Mouse (Mus musculus) midbrain, embryonic 14.5 days (tissue): Measurements from ENCODE around the gene Scarf1. TPM values are rescaled to one million over a fixed set of nuclear protein-coding genes. Genes with fewer than 3 reads are reported as not detected.

Experiments
- ATAC-seq: fragments of 200-750 bp; cut with Nextera tagmentation; 2 replicates; pipeline ENCODE4 v1.8.0; 2017; ENCODE audit warnings: moderate number of reproducible peaks, moderate library complexity; ENCODE audit not compliant: low FRiP score, low TSS enrichment
- DNase-seq: peaks from one replicate; pipeline ENCODE4 v3.0.0-alpha.2; 2015
- H3K27ac ChIP-seq: fragments of 300-500 bp; sonication (generic); replicated peaks from 2 replicates; pipeline ENCODE4 v1.5.1; 2014; ENCODE audit warnings: mild to moderate bottlenecking, low read depth, low read length, moderate library complexity
- H3K27me3 ChIP-seq: fragments of 300-500 bp; sonication (generic); 2 replicates; pipeline ENCODE4 v1.6.1; 2014; ENCODE audit warnings: low read length, control low read depth, mixed read lengths; ENCODE audit not compliant: control insufficient read depth, insufficient read depth
- H3K36me3 ChIP-seq: fragments of 300-500 bp; sonication (generic); 2 replicates; pipeline ENCODE4 v1.6.1; 2014; ENCODE audit warnings: low read length, control low read depth; ENCODE audit not compliant: control insufficient read depth, insufficient read depth
- H3K4me1 ChIP-seq: fragments of 300-500 bp; sonication (generic); 2 replicates; pipeline ENCODE4 v1.6.1; 2014; ENCODE audit warnings: mild to moderate bottlenecking, antibody characterized with exemption, low read length, control low read depth; ENCODE audit not compliant: control insufficient read depth, insufficient read depth
- H3K4me2 ChIP-seq: fragments of 300-500 bp; sonication (generic); 2 replicates; pipeline ENCODE4 v1.6.1; 2014; ENCODE audit warnings: mild to moderate bottlenecking, low read length, moderate library complexity
- H3K4me3 ChIP-seq: fragments of 300-500 bp; sonication (generic); replicated peaks from 2 replicates; pipeline ENCODE4 v1.5.1; 2014; ENCODE audit warnings: low read depth, low read length
- H3K9ac ChIP-seq: fragments of 300-500 bp; sonication (generic); replicated peaks from 2 replicates; pipeline ENCODE4 v1.6.1; 2014; ENCODE audit warnings: mild to moderate bottlenecking, low read length, moderate library complexity
- H3K9me3 ChIP-seq: fragments of 300-500 bp; sonication (generic); 2 replicates; pipeline ENCODE4 v1.6.1; 2016; ENCODE audit warnings: low read length, control low read depth, mixed read lengths; ENCODE audit not compliant: control insufficient read depth
- WGBS: fragments of 180-500 bp; shearing (Covaris S2); extraction: QIAGEN DNeasy Blood & Tissue Kit; methylation state at CpG from one replicate; pipeline ENCODE4 v1.1.7; 2014; 5-methylcytosine and 5-hydroxymethylcytosine counted together
- polyA plus RNA-seq: library from polyadenylated mRNA; unstranded; fragments of >200 nt; fragmentation: Nextera tagmentation; extraction: Ambion mirVana; gene quantifications from 2 replicates; pipeline ENCODE4 v1.2.1, GENCODE M21; 2014

Gene Scarf1
- polyA plus RNA-seq, 1 experiment from 2014 or later: 3.6 TPM

GRCm38 (mm10) chr11:75561410-75561791 is 48.1 kb downstream of the Scarf1 start:
- no peaks in the 10 kb centered on the region for H3K9me3 ChIP-seq
- H3K27ac ChIP-seq: no peak overlapping the region; the same call in 1 of the 2 replicates
- no peak overlapping the region for H3K4me2 ChIP-seq
- no peak for DNase-seq
- no peak overlapping the region for H3K4me3 ChIP-seq
- peaks cover 47% of the 10 kb centered on the region for H3K36me3 ChIP-seq
- no peak for ATAC-seq
- H3K4me1 ChIP-seq: no peaks in the 10 kb centered on the region
- no peaks in the 10 kb centered on the region for H3K27me3 ChIP-seq
- 87% methylated on average over 5 of the region's 5 CpGs for WGBS
- H3K9ac ChIP-seq: no peak overlapping the region

GRCm38 (mm10) chr11:75562840-75563239 is 49.5 kb downstream of the Scarf1 start:
- whole genome bisulfite sequencing: 82% methylated on average over 8 of the region's 8 CpGs
- DNase-seq: no peak

GRCm38 (mm10) chr11:75563851-75564548 is 50.7 kb downstream of the Scarf1 start:
- H3K4me2 ChIP-seq: no peak overlapping the region
- no peak overlapping the region for H3K27ac ChIP-seq
- H3K4me3 ChIP-seq: no peak overlapping the region
- no peaks in the 10 kb centered on the region for H3K27me3 ChIP-seq
- H3K4me1 ChIP-seq: no peaks in the 10 kb centered on the region
- WGBS: 72% methylated on average over 18 of the region's 18 CpGs
- no peak for ATAC-seq
- H3K36me3 ChIP-seq: peaks cover 64% of the 10 kb centered on the region
- H3K9ac ChIP-seq: no peak overlapping the region
- no peaks in the 10 kb centered on the region for H3K9me3 ChIP-seq
- DNase-seq: no peak

More at GRCm38 (mm10) chr11:75562840-75563239, 49.5 kb downstream of the Scarf1 start:
- Histone ChIP-seq H3K9ac (no peak overlapping the region), H3K4me2 (no peak overlapping the region), H3K36me3 (peaks cover 55% of the 10 kb centered on the region), H3K27ac (no peak overlapping the region), H3K27me3 (no peaks in the 10 kb centered on the region), H3K4me1 (no peaks in the 10 kb centered on the region), H3K9me3 (no peaks in the 10 kb centered on the region), H3K4me3 (no peak overlapping the region)
- ATAC-seq: no peak

GRCm38 (mm10) chr11:75565849-75566248 is 52.5 kb downstream of the Scarf1 start:
- Histone ChIP-seq H3K4me1 (no peaks in the 10 kb centered on the region), H3K9me3 (no peaks in the 10 kb centered on the region), H3K36me3 (peaks cover 78% of the 10 kb centered on the region), H3K4me2 (no peak overlapping the region), H3K9ac (no peak overlapping the region), H3K27me3 (no peaks in the 10 kb centered on the region), H3K4me3 (no peak overlapping the region), H3K27ac (no peak overlapping the region)
- no peak for ATAC-seq
- no peak for DNase-seq
- 86% methylated on average over 2 of the region's 2 CpGs for WGBS

GRCm38 (mm10) chr11:75566276-75567196 is 53.2 kb downstream of the Scarf1 start:
- peaks cover 74% of the 10 kb centered on the region for H3K36me3 ChIP-seq
- H3K27ac ChIP-seq: no peak overlapping the region
- 80% methylated on average over 13 of the region's 13 CpGs for WGBS

GRCm38 (mm10) chr11:75567346-75568114 is 54.2 kb downstream of the Scarf1 start:
- Histone ChIP-seq H3K9ac (no peak overlapping the region), H3K36me3 (peaks cover 70% of the 10 kb centered on the region), H3K9me3 (no peaks in the 10 kb centered on the region), H3K4me2 (no peak overlapping the region), H3K27ac (no peak overlapping the region), H3K27me3 (no peaks in the 10 kb centered on the region), H3K4me3 (no peak overlapping the region), H3K4me1 (peaks cover 8% of the 10 kb centered on the region)
- ATAC-seq (no peak), DNase-seq (no peak)
- 64% methylated on average over 9 of the region's 9 CpGs for WGBS

More at GRCm38 (mm10) chr11:75566276-75567196, 53.2 kb downstream of the Scarf1 start:
- Histone ChIP-seq H3K9me3 (no peaks in the 10 kb centered on the region), H3K9ac (no peak overlapping the region), H3K4me2 (no peak overlapping the region), H3K4me3 (no peak overlapping the region), H3K27me3 (no peaks in the 10 kb centered on the region), H3K4me1 (no peaks in the 10 kb centered on the region)
- ATAC-seq (no peak), DNase-seq (no peak)

- WGBS: 74% methylated on average over 6 of the region's 6 CpGs
- Histone ChIP-seq H3K27ac (no peak overlapping the region), H3K36me3 (peaks cover 65% of the 10 kb centered on the region)
Observed at GRCm38 (mm10) chr11:75568115-75568511, 54.8 kb downstream of the Scarf1 start.

GRCm38 (mm10) chr11:75568962-75569361 is 55.6 kb downstream of the Scarf1 start:
- H3K4me2 ChIP-seq: no peak overlapping the region
- H3K9me3 ChIP-seq: no peaks in the 10 kb centered on the region
- no peak overlapping the region for H3K27ac ChIP-seq
- ATAC-seq (no peak), DNase-seq (no peak)
- no peak overlapping the region for H3K4me3 ChIP-seq
- H3K4me1 ChIP-seq: peaks cover 15% of the 10 kb centered on the region
- H3K9ac ChIP-seq: no peak overlapping the region
- 93% methylated on average over 12 of the region's 12 CpGs for WGBS
- no peaks in the 10 kb centered on the region for H3K27me3 ChIP-seq
- H3K36me3 ChIP-seq: peaks cover 56% of the 10 kb centered on the region

More at GRCm38 (mm10) chr11:75568115-75568511, 54.8 kb downstream of the Scarf1 start:
- H3K27me3 ChIP-seq: no peaks in the 10 kb centered on the region
- H3K4me3 ChIP-seq: no peak overlapping the region
- ATAC-seq (no peak), DNase-seq (no peak)
- peaks cover 14% of the 10 kb centered on the region for H3K4me1 ChIP-seq
- no peaks in the 10 kb centered on the region for H3K9me3 ChIP-seq
- no peak overlapping the region for H3K4me2 ChIP-seq
- H3K9ac ChIP-seq: no peak overlapping the region
